In the genomic region with DNA sequence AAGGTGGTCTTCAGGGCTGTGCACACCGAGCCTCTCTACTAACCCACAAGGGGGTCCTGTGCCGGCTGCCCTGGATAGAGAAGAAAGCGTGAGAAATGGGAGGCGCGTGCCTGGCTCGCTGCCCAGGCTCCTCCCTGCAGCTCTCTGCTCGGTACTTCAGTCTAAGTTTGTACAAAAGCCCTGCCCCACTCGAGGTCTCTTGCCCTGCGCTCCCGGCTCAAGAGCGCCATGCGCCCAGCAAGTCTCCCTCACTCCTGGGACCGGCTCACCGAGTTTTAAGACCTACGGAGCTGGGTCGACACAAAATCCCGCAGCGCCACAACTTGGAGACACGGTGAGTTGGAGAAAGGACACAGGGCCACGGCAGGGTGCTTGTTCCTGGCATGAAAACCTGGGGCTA, we compare ENCODE assay signal across 7 mouse cellular contexts. TPM values are rescaled to one million over a fixed set of nuclear protein-coding genes. Genes with fewer than 3 reads are reported as not detected.
DNase-seq lines count a peak whose midpoint lies in the region; ATAC-seq and TF ChIP-seq lines count a peak whose summit lies in the region.

No protein-coding gene starts in this region.

- peak; percentile 30 for TF ChIP-seq POLR2A in ES-Bruce4 (IDR thresholded peaks at IDR 0.05; ENCODE audit: insufficient read depth, low read length)

- 0 out of 2 replicates have a peak, but pooled peaks cover 6% of the 10 kb centered on the region for H3K36me3 ChIP-seq in ES-Bruce4 (ENCODE audit: control insufficient read depth, insufficient read depth, low read length, poor library complexity, severe bottlenecking)
- H3K36me3 ChIP-seq in forebrain, embryonic 16.5 days (ENCODE audit: control insufficient read depth, insufficient read depth): no peaks in the 10 kb centered on the region
- H3K36me3 ChIP-seq in hindbrain, postnatal 0 days (ENCODE audit: insufficient read depth, low read length): no peaks in the 10 kb centered on the region
- no peaks in the 10 kb centered on the region for H3K36me3 ChIP-seq in liver, embryonic 13.5 days

- peak; percentile 40; the same call in 1 of the 2 replicates for ATAC-seq in forebrain, embryonic 16.5 days
- no peak for ATAC-seq in hindbrain, postnatal 0 days
- no peak for ATAC-seq in liver, embryonic 13.5 days (ENCODE audit: low read depth)
- no peak for ATAC-seq in CD4-positive, CD25-positive, alpha-beta regulatory T cell, adult 4 months

- peak overlapping the region; percentile 97 for H3K9ac ChIP-seq in ES-Bruce4 (ENCODE audit: low read depth, poor library complexity, severe bottlenecking)
- H3K9ac ChIP-seq in forebrain, embryonic 16.5 days (replicated peaks; ENCODE audit: low read depth, low read length): 0 out of 2 replicates have a peak overlapping the region, but pooled peaks have one; percentile 5
- peak overlapping the region; percentile 38; the same call in 1 of the 2 replicates for H3K9ac ChIP-seq in hindbrain, postnatal 0 days (replicated peaks; ENCODE audit: low read length)
- no peak overlapping the region for H3K9ac ChIP-seq in liver, embryonic 13.5 days

- DNase-seq in adrenal gland, adult 2 months: peak; percentile 90
- DNase-seq in hindbrain, postnatal 0 days (ENCODE audit: low spot score): peak; percentile 50
- DNase-seq in liver, embryonic 13.5 days: no peak
- peak; percentile 56 for DNase-seq in neural tube, embryonic 10.5 days (ENCODE audit: extremely low spot score, low spot score)

- under 1% methylated on average over 20 of the region's 20 CpGs for WGBS in forebrain, embryonic 16.5 days
- WGBS in hindbrain, postnatal 0 days: 2% methylated on average over 20 of the region's 20 CpGs
- WGBS in liver, embryonic 13.5 days (ENCODE audit: insufficient replicate concordance): under 1% methylated on average over 20 of the region's 20 CpGs

- no peaks in the 10 kb centered on the region for H3K27me3 ChIP-seq in ES-Bruce4 (ENCODE audit: control insufficient read depth, insufficient read depth, low read length, poor library complexity, severe bottlenecking)
- peaks cover 31% of the 10 kb centered on the region for H3K27me3 ChIP-seq in forebrain, embryonic 16.5 days (replicated peaks; ENCODE audit: control insufficient read depth, insufficient read depth, low read length)
- peaks cover 13% of the 10 kb centered on the region; the same call in 1 of the 2 replicates for H3K27me3 ChIP-seq in hindbrain, postnatal 0 days (ENCODE audit: insufficient read depth, low read length)
- peaks cover 63% of the 10 kb centered on the region for H3K27me3 ChIP-seq in liver, embryonic 13.5 days

- peaks cover 3% of the 10 kb centered on the region for H3K4me1 ChIP-seq in ES-Bruce4 (ENCODE audit: control insufficient read depth, insufficient read depth, low read length)
- peaks cover 17% of the 10 kb centered on the region for H3K4me1 ChIP-seq in forebrain, embryonic 16.5 days (replicated peaks; ENCODE audit: control insufficient read depth, insufficient read depth, low read length)
- H3K4me1 ChIP-seq in hindbrain, postnatal 0 days (ENCODE audit: insufficient read depth, low read length): peaks cover 17% of the 10 kb centered on the region
- H3K4me1 ChIP-seq in liver, embryonic 13.5 days (replicated peaks): peaks cover 10% of the 10 kb centered on the region

- H3K9me3 ChIP-seq in ES-Bruce4 (replicated peaks; ENCODE audit: control insufficient read depth, insufficient read depth, low read length, poor library complexity, severe bottlenecking): no peaks in the 10 kb centered on the region
- H3K9me3 ChIP-seq in forebrain, embryonic 16.5 days (ENCODE audit: control insufficient read depth, low read length): no peaks in the 10 kb centered on the region
- no peaks in the 10 kb centered on the region for H3K9me3 ChIP-seq in hindbrain, postnatal 0 days (ENCODE audit: low read length)
- no peaks in the 10 kb centered on the region for H3K9me3 ChIP-seq in liver, embryonic 13.5 days (replicated peaks)

- no peak for TF ChIP-seq CTCF in ES-Bruce4 (IDR thresholded peaks at IDR 0.05; ENCODE audit: low read depth, low read length)
- 0 out of 2 replicates have a peak, but pooled peaks have one; percentile 1 for TF ChIP-seq CTCF in hindbrain, postnatal 0 days (IDR thresholded peaks at IDR 0.05; ENCODE audit: low read depth)

- no peak for TF ChIP-seq EP300 in ES-Bruce4 (IDR thresholded peaks at IDR 0.05; ENCODE audit: insufficient read depth, low read depth, low read length)

- peak overlapping the region; percentile 93 for H3K4me2 ChIP-seq in forebrain, embryonic 16.5 days (ENCODE audit: low read length)
- H3K4me2 ChIP-seq in hindbrain, postnatal 0 days (ENCODE audit: low read depth, low read length): peak overlapping the region; percentile 91
- peak overlapping the region; percentile 59 for H3K4me2 ChIP-seq in liver, embryonic 13.5 days

- H3K27ac ChIP-seq in ES-Bruce4 (ENCODE audit: insufficient read depth, low read length): peak overlapping the region; percentile 3
- no peak overlapping the region for H3K27ac ChIP-seq in forebrain, embryonic 16.5 days (ENCODE audit: low read length)
- H3K27ac ChIP-seq in hindbrain, postnatal 0 days: no peak overlapping the region
- no peak overlapping the region for H3K27ac ChIP-seq in liver, embryonic 13.5 days

- peak overlapping the region; percentile 72 for H3K4me3 ChIP-seq in ES-Bruce4 (ENCODE audit: low read depth, low read length)
- H3K4me3 ChIP-seq in forebrain, embryonic 16.5 days (replicated peaks; ENCODE audit: low read length): peak overlapping the region; percentile 45
- peak overlapping the region; percentile 45 for H3K4me3 ChIP-seq in hindbrain, postnatal 0 days (ENCODE audit: low read length)
- peak overlapping the region; percentile 42 for H3K4me3 ChIP-seq in liver, embryonic 13.5 days (replicated peaks)

RNA-seq across cellular contexts. Expression of a gene that starts 39.1 kb away (rescaled TPM):
- 2.2 and 2.7 TPM in 2 replicates for polyA plus RNA-seq in ES-Bruce4 (2011; ENCODE audit: insufficient read depth, insufficient read length, low read depth, missing spikeins)
- 1 to 10 TPM; 1.0 to 2.0 TPM for total RNA-seq in adrenal gland, adult 2 months (2021)
- 1.9 and 2.2 TPM in 2 replicates for polyA plus RNA-seq in adrenal gland, adult 2 months (2012; rRNA removed)
- polyA plus RNA-seq in forebrain, embryonic 16.5 days (2015; fragmentation: Nextera tagmentation; extraction: Ambion mirVana): 0.14 and 0.25 TPM in 2 replicates
- 4.9 and 5.4 TPM in 2 replicates for total RNA-seq in hindbrain, postnatal 0 days (2014; rRNA removed)
- 0.52 and 0.74 TPM in 2 replicates for polyA plus RNA-seq in hindbrain, postnatal 0 days (2015; fragmentation: Nextera tagmentation; extraction: Ambion mirVana)
- polyA plus RNA-seq in liver, embryonic 13.5 days (2015; fragmentation: Nextera tagmentation; extraction: Ambion mirVana): 0.10 and 0.12 TPM in 2 replicates
- under 1 TPM; 0.15 to 0.30 TPM for polyA plus RNA-seq in CD4-positive, CD25-positive, alpha-beta regulatory T cell, adult 4 months (2017; shearing (Covaris generic))

RNA-seq across cellular contexts. Expression of a gene that starts 39.2 kb away (rescaled TPM):
- polyA plus RNA-seq in ES-Bruce4 (2011; ENCODE audit: insufficient read depth, insufficient read length, low read depth, missing spikeins): 13.7 and 15.0 TPM in 2 replicates
- total RNA-seq in adrenal gland, adult 2 months (2021): 100 to 1,000 TPM; 120 to 197 TPM
- polyA plus RNA-seq in adrenal gland, adult 2 months (2012; rRNA removed): 146 and 154 TPM in 2 replicates
- 2.1 TPM in 2 replicates for polyA plus RNA-seq in forebrain, embryonic 16.5 days (2015; fragmentation: Nextera tagmentation; extraction: Ambion mirVana)
- total RNA-seq in hindbrain, postnatal 0 days (2014; rRNA removed): 15.0 and 16.9 TPM in 2 replicates
- polyA plus RNA-seq in hindbrain, postnatal 0 days (2015; fragmentation: Nextera tagmentation; extraction: Ambion mirVana): 3.0 and 3.4 TPM in 2 replicates
- 6.8 and 7.3 TPM in 2 replicates for polyA plus RNA-seq in liver, embryonic 13.5 days (2015; fragmentation: Nextera tagmentation; extraction: Ambion mirVana)
- 1 to 10 TPM; 4.1 to 4.4 TPM for polyA plus RNA-seq in CD4-positive, CD25-positive, alpha-beta regulatory T cell, adult 4 months (2017; shearing (Covaris generic))
